Mouse (Mus musculus): ENCODE measurements around the gene Lsmem1. TPM values are rescaled to one million over a fixed set of nuclear protein-coding genes. Genes with fewer than 3 reads are reported as not detected.

Lsmem1 gene
- polyA plus RNA-seq, 1 experiment from 2014 or later: 0.10 TPM

- DNase-seq (no peak), ATAC-seq (ENCODE audit: low read depth) (no peak)
- Histone ChIP-seq H3K4me1 (replicated peaks) (peaks cover 8% of the 10 kb centered on the region), H3K4me3 (replicated peaks) (peak within 1 kb of the TSS; percentile 37), H3K9ac (no peak within 1 kb of the TSS), H3K9me3 (replicated peaks) (no peaks in the 10 kb centered on the region), H3K27me3 (peaks cover 41% of the 10 kb centered on the region), H3K27ac (no peak within 1 kb of the TSS), H3K36me3 (no peaks in the 10 kb centered on the region), H3K4me2 (peak within 1 kb of the TSS; percentile 56)
- 2% methylated on average over 39 of the region's 39 CpGs for WGBS (ENCODE audit: insufficient replicate concordance)
Observed at GRCm38 (mm10) chr12:40133573-40134271, 65.6 kb downstream of the Lsmem1 start, which contains the start of gene Scin. Scin (minus strand) TSS chr12:40134228.

GRCm38 (mm10) chr12:40133194-40133572, 66.1 kb downstream of the Lsmem1 start:
- Histone ChIP-seq H3K9me3 (replicated peaks) (no peaks in the 10 kb centered on the region), H3K4me1 (replicated peaks) (peaks cover 8% of the 10 kb centered on the region), H3K4me2 (peak overlapping the region; percentile 56; the same call in 1 of the 2 replicates), H3K36me3 (no peaks in the 10 kb centered on the region), H3K9ac (no peak overlapping the region), H3K27me3 (peaks cover 41% of the 10 kb centered on the region), H3K27ac (no peak overlapping the region), H3K4me3 (replicated peaks) (0 out of 2 replicates have a peak overlapping the region, but pooled peaks have one; percentile 37)
- whole genome bisulfite sequencing (ENCODE audit: insufficient replicate concordance): 29% methylated on average over 10 of the region's 10 CpGs
- no peak for ATAC-seq (ENCODE audit: low read depth)
- no peak for DNase-seq

MicroRNAs encoded within 50 kb of the gene (microRNA counts, 519-probe panel; counts per million panel counts)
- 114 counts per million for microRNA mmu-miR-1938

Small RNAs within 50 kb of the gene (microRNA-seq; reads per million reads assigned to microRNA genes)
- gene Mir1938: not detected

Other genes with a start within 250 kb of the Lsmem1 start
- gene Arl4a, start 161.5 kb downstream of the Lsmem1 start, polyA plus RNA-seq (2015; fragmentation: Nextera tagmentation; extraction: Ambion mirVana): 90.0 and 92.8 TPM in 2 replicates
- gene Scin, start 65.3 kb downstream of the Lsmem1 start, polyA plus RNA-seq (2015; fragmentation: Nextera tagmentation; extraction: Ambion mirVana): 0.13 and 0.43 TPM in 2 replicates
- 73.9 and 80.1 TPM in 2 replicates for gene Ifrd1, start 49.0 kb upstream of the Lsmem1 start, polyA plus RNA-seq (2015; fragmentation: Nextera tagmentation; extraction: Ambion mirVana)
- 9.3 and 11.4 TPM in 2 replicates for gene Zfp277, start 246.4 kb upstream of the Lsmem1 start, polyA plus RNA-seq (2015; fragmentation: Nextera tagmentation; extraction: Ambion mirVana)
- 0.61 and 0.75 TPM in 2 replicates for gene Dock4, start 246.5 kb upstream of the Lsmem1 start, polyA plus RNA-seq (2015; fragmentation: Nextera tagmentation; extraction: Ambion mirVana)

Data from liver, embryonic 13.5 days (tissue).